Mouse (Mus musculus): Measurements from ENCODE around the gene Tyms. TPM values are rescaled to one million over a fixed set of nuclear protein-coding genes. Genes with fewer than 3 reads are reported as not detected.
"Not testable (repeated sequence)": the region's sequence is repeated elsewhere in the genome, so short reads cannot be mapped to it uniquely, and the experiment has no call there.

The Tyms gene
- total RNA-seq, 2 experiments from 2014 or later, result 3.0 to 3.9 TPM

GRCm38 (mm10) chr5:30094399-30094798 is 21.0 kb upstream of the Tyms start:
- Histone ChIP-seq H3K27ac (no peak overlapping the region), H3K4me3 (no peak overlapping the region)
- peak; percentile 5; the same call in 1 of the 2 replicates for TF ChIP-seq CTCF (IDR thresholded peaks at IDR 0.05)
- intact Hi-C loops (cut with DNase I), result no loop called here
- DNase-seq (ENCODE audit: extremely low spot score in 1 of 2, low spot score in 2 of 2), result no peak

GRCm38 (mm10) chr5:30092701-30093100 is 19.3 kb upstream of the Tyms start:
- intact Hi-C loops (cut with DNase I), result no loop called here
- no peak for DNase-seq (ENCODE audit: extremely low spot score in 1 of 2, low spot score in 2 of 2)
- H3K27ac ChIP-seq, result no peak overlapping the region
- no peak overlapping the region for H3K4me3 ChIP-seq
- no peak for TF ChIP-seq CTCF (IDR thresholded peaks at IDR 0.05)

- Histone ChIP-seq H3K4me3 (no peak overlapping the region), H3K27ac (no peak overlapping the region)
- intact Hi-C loops (cut with DNase I), result loop anchor here (5.0 kb wide), 1 partner anchor 60 kb away; the partner anchor contains the start of gene Il6
- no peak for TF ChIP-seq CTCF (IDR thresholded peaks at IDR 0.05)
- DNase-seq (ENCODE audit: extremely low spot score in 1 of 2, low spot score in 2 of 2), result no peak
These were observed 1.0 kb downstream of the Tyms start for GRCm38 (mm10) chr5:30072377-30072776.

- no peak for TF ChIP-seq CTCF (IDR thresholded peaks at IDR 0.05)
- DNase-seq (ENCODE audit: extremely low spot score in 1 of 2, low spot score in 2 of 2), result no peak
- no peak overlapping the region for H3K4me3 ChIP-seq
- intact Hi-C loops (cut with DNase I), result loop anchor here (5.0 kb wide), 1 partner anchor 59 kb away; the partner anchor contains the start of gene Il6
- no peak overlapping the region for H3K27ac ChIP-seq
These were observed 1.7 kb downstream of the Tyms start for GRCm38 (mm10) chr5:30071677-30072076.

GRCm38 (mm10) chr5:30067726-30068125 is 5.7 kb downstream of the Tyms start:
- intact Hi-C loops (cut with DNase I), result no loop called here
- DNase-seq (ENCODE audit: extremely low spot score in 1 of 2, low spot score in 2 of 2), result no peak
- TF ChIP-seq CTCF (IDR thresholded peaks at IDR 0.05), result no peak
- no peak overlapping the region for H3K27ac ChIP-seq
- no peak overlapping the region for H3K4me3 ChIP-seq

DNA sequence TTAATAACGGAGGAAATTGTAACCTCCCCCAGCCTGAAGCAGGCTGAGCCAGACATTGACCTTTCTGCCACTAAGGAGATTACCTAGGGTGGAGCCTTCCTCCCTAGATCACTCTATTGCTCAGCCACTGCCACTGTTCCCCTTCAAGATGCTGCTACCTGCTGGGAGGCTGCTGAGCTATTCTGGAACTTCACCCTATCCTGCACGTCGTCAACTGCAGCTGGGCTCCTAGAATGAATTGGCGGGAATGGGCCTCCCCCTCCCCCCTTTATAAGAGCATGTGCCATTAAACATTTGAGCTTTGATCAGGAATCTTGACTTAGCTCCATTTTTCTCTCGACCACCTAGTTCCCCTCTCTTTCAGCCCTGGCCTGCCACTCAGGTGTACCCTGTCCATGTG is 13.8 kb downstream of the Tyms start:
- H3K4me3 ChIP-seq; H3K27ac ChIP-seq; DNase-seq (ENCODE audit: extremely low spot score in 1 of 2, low spot score in 2 of 2); intact Hi-C loops (cut with DNase I): not testable (repeated sequence)

- no peak for DNase-seq (ENCODE audit: extremely low spot score in 1 of 2, low spot score in 2 of 2)
- intact Hi-C loops (cut with DNase I), result no loop called here
- Histone ChIP-seq H3K4me3 (no peak overlapping the region), H3K27ac (no peak overlapping the region)
- TF ChIP-seq CTCF (IDR thresholded peaks at IDR 0.05), result no peak
These were observed 15.1 kb downstream of the Tyms start for GRCm38 (mm10) chr5:30058216-30058731.

- DNase-seq (ENCODE audit: extremely low spot score in 1 of 2, low spot score in 2 of 2); H3K27ac ChIP-seq; H3K4me3 ChIP-seq; intact Hi-C loops (cut with DNase I): not testable (repeated sequence)
These were observed 33.6 kb downstream of the Tyms start for GRCm38 (mm10) chr5:30039841-30040240.

- DNase-seq (ENCODE audit: extremely low spot score in 1 of 2, low spot score in 2 of 2); intact Hi-C loops (cut with DNase I); H3K4me3 ChIP-seq; H3K27ac ChIP-seq: not testable (repeated sequence)
These were observed 34.1 kb downstream of the Tyms start for GRCm38 (mm10) chr5:30039324-30039723.

DNA sequence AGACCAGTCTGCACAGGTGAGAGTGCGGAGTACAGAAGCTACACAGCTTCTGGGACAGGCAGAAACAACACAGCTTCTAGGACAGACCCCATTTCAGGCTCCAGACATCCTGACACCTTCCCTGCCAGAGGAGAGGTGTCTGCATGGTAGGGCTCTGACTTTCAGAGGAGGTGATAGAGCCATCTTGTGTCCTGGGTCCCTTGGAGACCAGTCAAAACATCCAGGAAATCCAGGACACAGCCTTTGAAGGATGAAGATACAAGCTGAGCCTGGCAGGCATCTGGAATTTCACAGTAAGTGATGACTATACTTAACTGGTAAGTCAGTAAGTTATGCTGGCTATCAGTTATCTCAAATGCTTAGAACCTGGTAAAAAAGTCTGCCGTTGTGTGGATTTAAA is 36.3 kb downstream of the Tyms start:
- intact Hi-C loops (cut with DNase I); H3K4me3 ChIP-seq; H3K27ac ChIP-seq; DNase-seq (ENCODE audit: extremely low spot score in 1 of 2, low spot score in 2 of 2): not testable (repeated sequence)

DNA sequence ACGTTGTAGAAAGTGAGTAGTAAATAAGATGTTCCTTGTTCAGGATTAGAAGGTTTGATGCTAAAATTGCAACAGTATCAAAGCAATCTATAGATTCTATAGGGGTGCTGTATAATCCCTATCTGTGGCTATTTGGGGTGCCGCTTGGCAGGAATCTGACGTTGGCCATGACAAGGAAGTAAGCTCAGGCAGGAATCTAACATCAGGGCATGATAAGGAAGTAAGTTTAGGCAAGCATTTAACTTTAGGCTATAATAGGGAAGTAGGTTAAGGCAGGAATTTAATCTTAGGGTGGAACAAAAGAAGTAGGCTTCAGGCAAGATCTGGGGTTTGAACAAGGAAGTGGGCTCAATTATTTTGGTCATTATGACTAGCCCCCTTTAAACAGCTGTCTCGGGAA is 37.6 kb downstream of the Tyms start:
- DNase-seq (ENCODE audit: extremely low spot score in 1 of 2, low spot score in 2 of 2); H3K27ac ChIP-seq; intact Hi-C loops (cut with DNase I); H3K4me3 ChIP-seq: not testable (repeated sequence)

DNA sequence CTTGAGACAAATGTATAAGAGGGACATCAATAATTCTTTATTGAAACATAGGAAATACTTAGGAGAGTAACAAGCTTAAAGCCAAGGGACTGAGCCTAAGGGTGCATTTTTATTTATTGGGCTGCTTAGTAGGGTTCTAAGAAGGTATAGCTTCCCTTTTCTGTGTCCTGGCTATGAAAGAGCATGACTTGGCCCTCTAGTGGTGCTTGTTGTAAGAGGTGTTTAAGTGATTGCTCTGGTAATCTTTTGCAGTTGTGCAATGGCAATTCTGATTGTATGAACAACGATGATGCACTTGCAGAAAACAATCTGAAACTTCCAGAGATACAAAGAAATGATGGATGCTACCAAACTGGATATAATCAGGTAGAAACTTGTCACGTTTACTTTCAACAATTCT is 58.8 kb downstream of the Tyms start:
- intact Hi-C loops (cut with DNase I), result loop anchor here (5.0 kb wide), 1 partner anchor 58 kb away; the partner anchor contains the start of gene Tyms
- TF ChIP-seq CTCF (IDR thresholded peaks at IDR 0.05), result peak; percentile 58
- no peak for DNase-seq (ENCODE audit: extremely low spot score in 1 of 2, low spot score in 2 of 2)
- H3K4me3 ChIP-seq, result no peak overlapping the region
- no peak overlapping the region for H3K27ac ChIP-seq

DNA sequence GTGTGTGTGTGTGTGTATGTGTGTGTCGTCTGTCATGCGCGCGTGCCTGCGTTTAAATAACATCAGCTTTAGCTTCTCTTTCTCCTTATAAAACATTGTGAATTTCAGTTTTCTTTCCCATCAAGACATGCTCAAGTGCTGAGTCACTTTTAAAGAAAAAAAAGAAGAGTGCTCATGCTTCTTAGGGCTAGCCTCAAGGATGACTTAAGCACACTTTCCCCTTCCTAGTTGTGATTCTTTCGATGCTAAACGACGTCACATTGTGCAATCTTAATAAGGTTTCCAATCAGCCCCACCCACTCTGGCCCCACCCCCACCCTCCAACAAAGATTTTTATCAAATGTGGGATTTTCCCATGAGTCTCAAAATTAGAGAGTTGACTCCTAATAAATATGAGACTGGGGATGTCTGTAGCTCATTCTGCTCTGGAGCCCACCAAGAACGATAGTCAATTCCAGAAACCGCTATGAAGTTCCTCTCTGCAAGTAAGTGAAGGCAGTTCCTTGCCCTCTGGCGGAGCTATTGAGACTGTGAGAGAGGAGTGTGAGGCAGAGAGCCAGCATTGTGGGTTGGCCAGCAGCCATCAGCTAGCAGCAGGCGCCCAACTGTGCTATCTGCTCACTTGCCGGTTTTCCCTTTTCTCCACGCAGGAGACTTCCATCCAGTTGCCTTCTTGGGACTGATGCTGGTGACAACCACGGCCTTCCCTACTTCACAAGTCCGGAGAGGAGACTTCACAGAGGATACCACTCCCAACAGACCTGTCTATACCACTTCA is 60.5 kb downstream of the Tyms start, which contains the start of gene Il6:
Il6 (plus strand) TSS at position 389 of the 778 bp plus-strand sequence.
- H3K4me3 ChIP-seq, result no peak within 1 kb of the TSS
- peak; percentile 74 to 85 for DNase-seq (ENCODE audit: extremely low spot score in 1 of 2, low spot score in 2 of 2)
- TF ChIP-seq CTCF (IDR thresholded peaks at IDR 0.05), result peak; percentile 54
- H3K27ac ChIP-seq, result no peak within 1 kb of the TSS
- intact Hi-C loops (cut with DNase I), result loop anchor here (2.0 to 5.0 kb wide), 2 partner anchors 59 to 188 kb away; partner anchors contain the start of gene Tyms

Other genes with a start within 250 kb of the Tyms start
- gene Il6, start 60.5 kb downstream of the Tyms start, total RNA-seq (2021), result not detected
- gene Garem2, start 31.5 kb upstream of the Tyms start, total RNA-seq (2021), result 10 to 100 TPM; 11.0 to 11.1 TPM
- gene 3110082J24Rik, start 32.5 kb upstream of the Tyms start, total RNA-seq (2021), result 1 to 10 TPM; 1.4 to 3.0 TPM
- gene Hadha, start 81.5 kb upstream of the Tyms start, total RNA-seq (2021), result 10 to 100 TPM; 64.3 to 68.3 TPM
- 10 to 100 TPM; 83.5 to 88.4 TPM for gene Hadhb, start 81.6 kb upstream of the Tyms start, total RNA-seq (2021)
- not detected for gene Adgrf3, start 132.1 kb upstream of the Tyms start, total RNA-seq (2021)
- 10 to 100 TPM; 47.7 to 49.2 TPM for gene Selenoi, start 159.0 kb upstream of the Tyms start, total RNA-seq (2021)
- gene Drc1, start 207.8 kb upstream of the Tyms start, total RNA-seq (2021), result 10 to 100 TPM; 15.2 to 19.2 TPM

All from left cerebral cortex, adult 2 months (tissue).